Mouse (Mus musculus) cerebellum, postnatal 14 days (tissue): ENCODE measurements around the gene Gm5622.
"Not testable (repeated sequence)": the region's sequence is repeated elsewhere in the genome, so short reads cannot be mapped to it uniquely, and the experiment has no call there.

Experiments
- DNase-seq, 2 experiments: peaks; one replicate each; pipeline ENCODE4 v3.0.0; 2021; ENCODE audit warnings: mixed read lengths in 2 of 2

The Gm5622 gene

DNA sequence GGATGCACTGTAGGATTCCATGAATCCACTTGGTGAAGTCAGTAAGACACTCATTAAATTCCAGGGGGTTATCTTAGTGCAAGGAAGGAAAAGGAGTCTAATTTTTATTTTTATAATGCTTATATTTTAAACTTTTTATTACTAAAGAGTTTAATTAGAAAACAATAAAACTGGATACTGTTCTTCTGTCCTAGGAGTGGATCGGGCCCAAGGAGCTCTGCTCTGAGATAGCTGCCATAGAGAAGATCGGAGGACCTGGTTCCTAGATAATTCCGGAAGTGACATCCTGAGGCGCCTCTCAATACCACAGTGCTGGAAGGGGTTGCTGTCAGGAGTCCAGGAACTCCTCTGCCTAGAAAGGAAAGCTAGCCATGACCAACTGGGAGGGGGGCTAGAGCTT is at the start of gene Gm5622:
Gene Gm5622, plus strand, starts transcription at position 301 of the 400 bp plus-strand sequence.
- no peak for DNase-seq

DNA sequence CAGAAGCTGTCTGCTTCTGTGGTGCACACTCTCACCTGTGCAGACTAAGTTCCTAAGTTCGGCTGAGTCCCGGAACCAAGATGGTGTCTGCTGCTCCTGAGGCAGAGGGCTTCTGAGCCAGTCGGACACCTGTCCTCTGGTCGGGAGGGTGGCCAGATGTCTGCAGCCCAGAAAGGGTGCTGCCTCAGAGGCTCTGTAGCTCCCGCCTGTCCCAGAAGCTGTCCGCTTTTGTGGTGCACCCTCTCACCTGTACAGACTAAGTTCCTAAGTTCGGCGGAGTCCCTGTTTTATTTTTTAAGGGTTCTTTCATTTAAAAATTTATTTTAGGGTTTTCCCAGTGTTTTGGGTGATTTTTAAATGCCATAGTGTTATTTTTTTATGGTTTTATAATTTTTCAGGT is 45.2 kb upstream of the Gm5622 start:
- DNase-seq: no peak

DNA sequence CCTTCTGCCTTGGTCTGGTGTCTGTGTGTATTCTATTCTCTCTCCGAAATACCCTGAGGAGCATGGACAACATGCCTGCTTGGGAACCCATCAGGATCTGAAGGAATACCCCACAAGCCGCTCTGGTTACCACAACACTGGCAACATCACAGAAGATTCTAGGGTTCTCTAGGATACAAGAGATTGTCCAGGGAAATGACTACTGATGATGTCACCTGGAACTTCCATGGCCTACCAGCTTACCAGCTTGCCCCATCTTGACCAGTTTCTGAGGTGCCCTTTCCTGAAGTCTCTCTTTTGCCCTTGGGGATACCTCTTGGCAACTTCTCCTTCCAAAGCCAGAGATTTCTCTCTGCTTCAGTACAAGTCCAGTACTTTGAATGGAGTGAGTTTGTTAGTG is 21.4 kb downstream of the Gm5622 start, which contains the start of gene Gm17175:
Gene Gm17175, minus strand, starts transcription at position 101 of the 400 bp plus-strand sequence.
- not testable (repeated sequence) for DNase-seq

DNA sequence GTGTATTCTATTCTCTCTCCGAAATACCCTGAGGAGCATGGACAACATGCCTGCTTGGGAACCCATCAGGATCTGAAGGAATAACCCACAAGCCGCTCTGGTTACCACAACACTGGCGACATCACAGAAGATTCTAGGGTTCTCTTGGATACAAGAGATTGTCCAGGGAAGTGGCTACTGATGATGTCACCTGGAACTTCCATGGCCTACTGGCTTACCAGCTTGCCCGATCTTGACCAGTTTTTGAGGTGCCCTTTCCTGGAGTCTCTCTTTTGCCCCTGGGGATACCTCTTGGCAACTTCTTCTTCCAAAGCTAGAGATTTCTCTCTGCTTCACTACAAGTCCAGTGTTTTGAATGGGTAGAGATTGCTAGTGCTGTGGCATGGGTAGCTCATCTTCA is 39.4 kb downstream of the Gm5622 start, which contains the start of gene Gm17174:
Gene Gm17174, minus strand, starts transcription at position 101 of the 400 bp plus-strand sequence.
- DNase-seq: not testable (repeated sequence)

DNA sequence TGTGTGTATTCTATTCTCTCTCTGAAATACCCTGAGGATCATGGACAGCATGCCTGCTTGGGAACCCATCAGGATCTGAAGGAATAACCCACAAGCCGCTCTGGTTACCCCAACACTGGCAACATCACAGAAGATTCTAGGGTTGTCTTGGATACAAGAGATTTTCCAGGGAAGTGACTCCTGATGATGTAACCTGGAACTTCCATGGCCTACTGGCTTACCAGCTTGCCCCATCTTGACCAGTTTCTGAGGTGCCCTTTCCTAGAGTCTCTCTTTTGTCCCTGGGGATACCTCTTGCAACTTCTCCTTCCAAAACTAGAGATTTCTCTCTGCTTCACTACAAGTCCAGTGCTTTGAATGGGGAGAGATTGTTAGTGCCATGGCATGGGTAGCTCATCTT is 58.6 kb downstream of the Gm5622 start, which contains the start of gene Gm17078:
Gene Gm17078, minus strand, starts transcription at position 101 of the 400 bp plus-strand sequence.
- DNase-seq: no peak

DNA sequence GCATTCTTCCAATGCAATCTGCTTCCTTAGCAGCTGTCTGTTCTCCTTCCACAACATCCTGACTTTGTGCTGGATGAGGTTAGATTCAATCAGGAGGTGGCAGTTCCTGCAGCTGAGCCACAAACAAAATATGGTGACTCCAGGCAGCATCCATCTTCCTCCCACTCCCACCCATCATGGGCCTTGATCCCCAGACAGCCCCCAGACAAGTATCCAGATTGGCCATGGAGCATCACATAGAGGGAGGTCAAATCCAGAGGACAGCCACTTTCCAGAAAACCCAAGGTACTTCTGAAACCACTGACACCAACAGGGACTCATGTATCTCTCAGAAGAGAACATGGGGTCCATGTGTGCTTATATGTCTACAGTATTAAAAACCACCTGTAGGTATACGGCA is 79.8 kb downstream of the Gm5622 start:
- peak; percentile 1 for DNase-seq

DNA sequence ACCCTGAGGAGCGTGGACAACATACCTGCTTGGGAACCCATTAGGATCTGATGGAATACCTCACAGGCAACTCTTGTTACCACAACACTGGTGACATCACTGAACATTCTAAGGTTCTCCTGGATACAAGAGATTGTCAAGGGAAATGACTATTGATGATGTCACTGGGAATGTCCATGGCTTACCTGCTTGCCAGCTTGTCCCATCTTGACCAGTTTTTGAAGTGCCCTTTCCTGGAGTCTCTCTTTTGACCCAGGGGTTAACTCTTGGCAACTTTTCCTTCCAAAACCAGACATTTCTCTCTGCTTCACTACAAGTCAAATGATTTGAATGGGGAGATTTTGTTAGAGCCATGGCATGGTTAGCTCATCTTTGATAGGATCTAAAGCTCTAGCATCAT is 83.0 kb downstream of the Gm5622 start, which contains the start of gene Gm4181:
Gene Gm4181, minus strand, starts transcription at position 101 of the 400 bp plus-strand sequence.
- DNase-seq: not testable (repeated sequence)

DNA sequence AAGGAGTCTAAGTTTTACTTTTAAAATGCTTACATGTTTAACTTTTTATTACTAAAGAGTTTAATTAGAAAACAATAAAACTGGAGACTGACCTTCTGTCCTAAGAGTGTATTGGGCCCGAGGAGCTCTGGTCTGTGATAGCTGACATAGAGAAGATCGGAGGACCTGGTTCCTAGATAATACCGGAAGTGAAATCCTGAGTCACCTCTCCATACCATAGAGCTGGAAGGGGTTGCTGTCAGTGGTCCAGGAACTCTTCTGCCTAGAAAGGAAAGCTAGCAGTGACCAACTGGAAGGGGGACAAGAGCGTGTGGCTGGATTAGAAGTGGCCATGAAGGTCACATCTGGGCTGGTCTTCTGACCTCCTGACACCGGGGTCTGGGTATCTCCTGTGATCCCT is 124.7 kb downstream of the Gm5622 start:
- no peak for DNase-seq

DNA sequence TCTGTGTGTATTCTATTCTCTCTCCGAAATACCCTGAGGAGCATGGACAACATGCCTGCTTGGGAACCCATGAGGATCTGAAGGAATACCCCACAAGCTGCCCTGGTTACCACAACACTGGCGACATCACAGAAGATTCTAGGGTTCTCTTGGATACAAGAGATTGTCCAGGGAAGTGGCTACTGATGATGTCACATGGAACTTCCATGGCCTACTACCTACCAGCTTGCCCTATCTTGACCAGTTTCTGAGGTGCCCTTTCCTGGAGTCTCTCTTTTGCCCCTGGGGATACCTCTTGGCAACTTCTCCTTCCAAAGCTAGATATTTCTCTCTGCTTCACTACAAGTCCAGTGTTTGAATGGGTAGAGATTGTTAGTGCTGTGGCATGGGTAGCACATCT is 142.8 kb downstream of the Gm5622 start, which contains the start of gene Gm17079:
Gene Gm17079, minus strand, starts transcription at position 101 of the 400 bp plus-strand sequence.
- DNase-seq: not testable (repeated sequence)
